Mouse (Mus musculus) testis, adult 2 months (tissue): ENCODE measurements around the gene Xpo5.

Experiments
- CTCF ChIP-seq: fragments of 200-500 bp; IDR thresholded peaks from 2 replicates; pipeline ENCODE4 v1.5.1; 2012; ENCODE audit warnings: low read depth, mild to moderate bottlenecking, inconsistent platforms, low read length, moderate library complexity; ENCODE audit not compliant: control insufficient read depth, insufficient read depth, insufficient replicate concordance
- POLR2A ChIP-seq: fragments of 200-500 bp; IDR thresholded peaks from 2 replicates; pipeline ENCODE4 v1.6.1; 2012; ENCODE audit warnings: low read depth, mild to moderate bottlenecking, inconsistent platforms, low read length, moderate library complexity; ENCODE audit not compliant: control insufficient read depth

DNA sequence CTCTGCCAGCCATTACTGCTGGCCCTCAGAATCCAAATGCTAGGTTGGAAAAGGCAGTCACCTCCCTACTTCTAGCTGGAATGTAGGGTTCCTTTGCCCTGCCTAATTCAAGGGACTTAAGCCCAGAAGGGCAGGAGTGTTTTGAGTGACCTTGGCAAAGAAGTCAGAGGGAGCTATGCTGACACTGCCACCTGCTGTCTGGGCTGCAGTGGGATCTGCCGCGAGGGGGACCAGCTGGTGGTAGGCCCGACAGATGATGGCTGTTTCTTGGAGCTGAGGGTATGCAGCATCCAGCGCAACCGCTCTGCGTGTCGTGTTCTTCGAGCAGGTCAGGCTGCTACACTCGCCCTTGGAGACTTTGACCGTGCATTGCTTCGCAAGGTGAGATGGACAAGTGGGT lies 35.6 kb upstream of the Xpo5 start:
- TF ChIP-seq CTCF (no peak; the same call in 1 of the 2 replicates), POLR2A (no peak)
